Mouse (Mus musculus) ES-Bruce4 (cell line): Measurements from ENCODE around the gene Cd3e. TPM values are rescaled to one million over a fixed set of nuclear protein-coding genes. Genes with fewer than 3 reads are reported as not detected.

Source experiments
- H3K27ac ChIP-seq: 2 replicates; pipeline ENCODE4 v1.5.1; 2012; ENCODE audit warnings: low read length, inconsistent platforms; ENCODE audit not compliant: insufficient read depth
- H3K27me3 ChIP-seq: 2 replicates; pipeline ENCODE4 v1.6.1; 2012; ENCODE audit warnings: mild to moderate bottlenecking, low read length, inconsistent platforms; ENCODE audit not compliant: control insufficient read depth, poor library complexity, insufficient read depth, severe bottlenecking
- H3K36me3 ChIP-seq: 2 replicates; pipeline ENCODE4 v1.6.1; 2012; ENCODE audit warnings: inconsistent platforms, mild to moderate bottlenecking, low read length, moderate library complexity; ENCODE audit not compliant: control insufficient read depth, poor library complexity, insufficient read depth, severe bottlenecking
- H3K4me1 ChIP-seq: one replicate; pipeline ENCODE4 v1.8.1; 2011; ENCODE audit warnings: low read length; ENCODE audit not compliant: control insufficient read depth, insufficient read depth
- H3K4me3 ChIP-seq: 2 replicates; pipeline ENCODE4 v1.5.1; 2011; ENCODE audit warnings: low read depth, mild to moderate bottlenecking, low read length
- H3K9ac ChIP-seq: 2 replicates; pipeline ENCODE4 v1.6.1; 2012; ENCODE audit warnings: low read depth, mild to moderate bottlenecking, inconsistent platforms; ENCODE audit not compliant: poor library complexity, severe bottlenecking
- H3K9me3 ChIP-seq: replicated peaks from 2 replicates; pipeline ENCODE4 v1.6.1; 2012; ENCODE audit warnings: mild to moderate bottlenecking, low read length, inconsistent platforms; ENCODE audit not compliant: control insufficient read depth, poor library complexity, insufficient read depth, severe bottlenecking
- CTCF ChIP-seq: IDR thresholded peaks from one replicate; pipeline ENCODE4 v1.8.1; 2011; ENCODE audit warnings: low read depth, low read length
- EP300 ChIP-seq: IDR thresholded peaks from 2 replicates; pipeline ENCODE4 v1.6.1; 2011; ENCODE audit warnings: low read depth, low read length; ENCODE audit not compliant: insufficient read depth
- POLR2A ChIP-seq: IDR thresholded peaks from one replicate; pipeline ENCODE4 v1.8.1; 2011; ENCODE audit warnings: low read length; ENCODE audit not compliant: insufficient read depth
- polyA plus RNA-seq: library from polyadenylated mRNA; stranded (reverse); fragments of >200 nt; gene quantifications from 2 replicates; pipeline ENCODE4 v1.2.4, GENCODE M21; 2011; ENCODE audit warnings: low read depth; ENCODE audit not compliant: missing spikeins, insufficient read depth, insufficient read length

The Cd3e gene
- polyA plus RNA-seq, 1 experiment, result not detected

- no peak overlapping the region for H3K27ac ChIP-seq
- H3K4me1 ChIP-seq, result no peaks in the 10 kb centered on the region
- H3K9me3 ChIP-seq, result no peaks in the 10 kb centered on the region
- no peak overlapping the region for H3K9ac ChIP-seq
- TF ChIP-seq EP300 (no peak), CTCF (peak; percentile 19)
- H3K27me3 ChIP-seq, result no peaks in the 10 kb centered on the region
- no peak overlapping the region for H3K4me3 ChIP-seq
- peaks cover 30% of the 10 kb centered on the region for H3K36me3 ChIP-seq
Observed at GRCm38 (mm10) chr9:45048511-45048910, 39.1 kb upstream of the Cd3e start.

GRCm38 (mm10) chr9:45046973-45047372 is 37.5 kb upstream of the Cd3e start:
- Histone ChIP-seq H3K9me3 (no peaks in the 10 kb centered on the region), H3K27me3 (no peaks in the 10 kb centered on the region), H3K4me1 (no peaks in the 10 kb centered on the region), H3K27ac (no peak overlapping the region), H3K9ac (no peak overlapping the region), H3K4me3 (no peak overlapping the region), H3K36me3 (peaks cover 29% of the 10 kb centered on the region)
- no peak for TF ChIP-seq CTCF
- TF ChIP-seq EP300, result no peak
- no peak for TF ChIP-seq POLR2A

GRCm38 (mm10) chr9:45042947-45043346 is 33.5 kb upstream of the Cd3e start:
- H3K27me3 ChIP-seq, result no peaks in the 10 kb centered on the region
- peak overlapping the region; percentile 25; the same call in 1 of the 2 replicates for H3K27ac ChIP-seq
- peak overlapping the region; percentile 67 for H3K9ac ChIP-seq
- H3K4me1 ChIP-seq, result no peaks in the 10 kb centered on the region
- peak overlapping the region; percentile 66 for H3K4me3 ChIP-seq
- TF ChIP-seq EP300 (peak; percentile 29; the same call in 1 of the 2 replicates), POLR2A (no peak)
- H3K36me3 ChIP-seq, result peaks cover 12% of the 10 kb centered on the region
- no peaks in the 10 kb centered on the region for H3K9me3 ChIP-seq

- Histone ChIP-seq H3K9ac (peak overlapping the region; percentile 67), H3K4me1 (no peaks in the 10 kb centered on the region), H3K27me3 (no peaks in the 10 kb centered on the region), H3K4me3 (peak overlapping the region; percentile 66), H3K9me3 (no peaks in the 10 kb centered on the region), H3K36me3 (peaks cover 8% of the 10 kb centered on the region; the same call in 1 of the 2 replicates), H3K27ac (peak overlapping the region; percentile 85)
- TF ChIP-seq EP300 (0 out of 2 replicates have a peak, but pooled peaks have one; percentile 24), CTCF (no peak), POLR2A (peak; percentile 50)
Observed at GRCm38 (mm10) chr9:45042056-45042720, 32.8 kb upstream of the Cd3e start.

- Histone ChIP-seq H3K27me3 (no peaks in the 10 kb centered on the region), H3K36me3 (peaks cover 6% of the 10 kb centered on the region; the same call in 1 of the 2 replicates), H3K4me3 (no peak overlapping the region), H3K27ac (peak overlapping the region; percentile 85), H3K9me3 (no peaks in the 10 kb centered on the region), H3K4me1 (no peaks in the 10 kb centered on the region), H3K9ac (peak overlapping the region; percentile 72)
- no peak for TF ChIP-seq POLR2A
- no peak for TF ChIP-seq CTCF
- no peak for TF ChIP-seq EP300
Observed at GRCm38 (mm10) chr9:45041131-45041838, 31.9 kb upstream of the Cd3e start.
